Mouse (Mus musculus): ENCODE measurements around the gene Cyp2d11.

DNA sequence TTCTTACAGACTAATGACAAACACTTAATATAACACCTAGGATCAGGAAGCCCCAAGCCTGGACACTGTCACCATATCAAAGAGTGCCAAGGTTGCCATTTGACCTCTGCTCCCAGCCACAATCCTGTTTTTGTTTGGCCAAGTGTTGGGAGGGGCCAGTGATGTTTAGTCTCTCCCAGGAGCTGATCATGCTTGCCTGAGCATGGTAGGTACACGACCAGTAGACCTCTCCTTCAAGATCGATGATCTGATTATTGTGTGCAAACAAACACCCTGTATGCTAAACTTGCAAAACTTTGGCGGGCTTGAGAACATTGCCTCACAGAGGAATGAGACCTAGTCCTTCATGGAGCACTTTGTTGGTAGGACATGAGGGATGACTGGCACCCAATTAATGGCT is 29.6 kb upstream of the Cyp2d11 start:
- TF ChIP-seq CTCF (conservative IDR thresholded peaks at IDR 0.05; ENCODE audit: low read length) (no peak), POU5F1 (IDR thresholded peaks at IDR 0.05; ENCODE audit: borderline replicate concordance, low read length) (no peak), NANOG (IDR thresholded peaks at IDR 0.05; ENCODE audit: borderline replicate concordance, low read length) (no peak)
